In genomic region chr11:96404016-96404604, GRCm38 (mm10) we compare ENCODE assay signal across 14 mouse cellular contexts. TPM values are rescaled to one million over a fixed set of nuclear protein-coding genes. Genes with fewer than 3 reads are reported as not detected.
DNase-seq lines count a peak whose midpoint lies in the region; ATAC-seq and TF ChIP-seq lines count a peak whose summit lies in the region.
"Had no signal": no experiment of that assay in that cellular context is flagged by ENCODE, and none has a peak within 500 bp of the region (broad histone marks: within the 10 kb centered on the region; RNA-seq: fewer than 3 reads in every experiment).

No protein-coding gene starts in this region.

- H3K4me2 ChIP-seq in kidney, postnatal 0 days (ENCODE audit: low read length) = no peak overlapping the region
- H3K4me2 ChIP-seq in limb, embryonic 15.5 days = no peak overlapping the region
- H3K4me2 ChIP-seq: heart, embryonic 15.5 days had no signal

- H3K27ac ChIP-seq in kidney, postnatal 0 days = peak overlapping the region; percentile 42; the same call in 1 of the 2 replicates
- 0 out of 2 replicates have a peak overlapping the region, but pooled peaks have one; percentile 23 for H3K27ac ChIP-seq in limb, embryonic 15.5 days
- H3K27ac ChIP-seq in thymus, adult 2 months (ENCODE audit: control insufficient read depth, insufficient read depth, low read length) = no peak overlapping the region
- H3K27ac ChIP-seq: heart, embryonic 15.5 days had no signal

- no peaks in the 10 kb centered on the region for H3K9me3 ChIP-seq in kidney, postnatal 0 days (replicated peaks; ENCODE audit: low read length)
- H3K9me3 ChIP-seq in limb, embryonic 15.5 days = no peaks in the 10 kb centered on the region
- H3K9me3 ChIP-seq: heart, embryonic 15.5 days had no signal

- H3K4me3 ChIP-seq in kidney, postnatal 0 days (replicated peaks; ENCODE audit: low read depth, low read length) = no peak overlapping the region
- no peak overlapping the region for H3K4me3 ChIP-seq in limb, embryonic 15.5 days
- no peak overlapping the region for H3K4me3 ChIP-seq in thymus, adult 2 months (ENCODE audit: control insufficient read depth, insufficient read depth, low read length)
- H3K4me3 ChIP-seq: heart, embryonic 15.5 days had no signal

- no peak for TF ChIP-seq CTCF in kidney, postnatal 0 days (IDR thresholded peaks at IDR 0.05; ENCODE audit: low read depth)
- no peak for TF ChIP-seq CTCF in thymus, adult 2 months (IDR thresholded peaks at IDR 0.05; ENCODE audit: borderline replicate concordance, control insufficient read depth, extremely low read depth, insufficient read depth, low read length, poor library complexity)

- ATAC-seq in kidney, postnatal 0 days (replicated peaks; ENCODE audit: low FRiP score, low read depth) = no peak
- ATAC-seq in limb, embryonic 15.5 days (ENCODE audit: insufficient number of reproducible peaks, low FRiP score, low TSS enrichment, low read depth) = no peak
- ATAC-seq: forebrain, embryonic 16.5 days had no signal

- H3K9ac ChIP-seq in kidney, postnatal 0 days (ENCODE audit: low read depth, low read length) = no peak overlapping the region
- H3K9ac ChIP-seq in limb, embryonic 15.5 days = no peak overlapping the region
- H3K9ac ChIP-seq: heart, embryonic 15.5 days had no signal

- no peak for TF ChIP-seq POLR2A in thymus, adult 2 months (IDR thresholded peaks at IDR 0.05; ENCODE audit: control insufficient read depth, extremely low read depth, insufficient read depth, low read length, poor library complexity)

- no peaks in the 10 kb centered on the region for H3K27me3 ChIP-seq in kidney, postnatal 0 days (ENCODE audit: insufficient read depth, low read length)
- peaks cover 61% of the 10 kb centered on the region for H3K27me3 ChIP-seq in limb, embryonic 15.5 days
- H3K27me3 ChIP-seq in thymus, adult 2 months (ENCODE audit: control insufficient read depth, insufficient read depth, low read length) = no peaks in the 10 kb centered on the region; the same call in 1 of the 2 replicates

- peak; percentile 73 for DNase-seq in adrenal gland, adult 2 months
- no peak for DNase-seq in adrenal gland, adult 8-10 months
- peak; percentile 54 for DNase-seq in kidney, postnatal 0 days (ENCODE audit: low spot score)
- DNase-seq in kidney, adult 18-20 months = no peak
- peak; percentile 54 for DNase-seq in adrenal gland, postnatal 14 days
- no peak for DNase-seq in thymus, adult 2 months
- no peak for DNase-seq in layer of hippocampus, adult 9-10 months (ENCODE audit: low spot score)
- DNase-seq: spleen, adult 18-20 months had no signal

- H3K36me3 ChIP-seq in kidney, postnatal 0 days (ENCODE audit: insufficient read depth, low read length) = no peaks in the 10 kb centered on the region
- H3K36me3 ChIP-seq in limb, embryonic 15.5 days = no peaks in the 10 kb centered on the region
- no peaks in the 10 kb centered on the region for H3K36me3 ChIP-seq in thymus, adult 2 months (ENCODE audit: control insufficient read depth, insufficient read depth, low read length)
- H3K36me3 ChIP-seq: heart, embryonic 15.5 days had no signal

- 20% methylated on average over 10 of the region's 10 CpGs for WGBS in kidney, postnatal 0 days
- WGBS in limb, embryonic 15.5 days = 20% methylated on average over 10 of the region's 10 CpGs
- 41% methylated on average over 10 of the region's 10 CpGs for WGBS in thymus, adult 2 months

- peaks cover 39% of the 10 kb centered on the region for H3K4me1 ChIP-seq in kidney, postnatal 0 days (replicated peaks; ENCODE audit: insufficient read depth, low read length)
- H3K4me1 ChIP-seq in limb, embryonic 15.5 days = peaks cover 21% of the 10 kb centered on the region
- no peaks in the 10 kb centered on the region for H3K4me1 ChIP-seq in thymus, adult 2 months (replicated peaks; ENCODE audit: control insufficient read depth, insufficient read depth, low read length)

RNA-seq across cellular contexts. Expression of gene Hoxb1, which starts 38.6 kb away (rescaled TPM):
- not detected for total RNA-seq in adrenal gland, adult 2 months (2021)
- polyA plus RNA-seq in adrenal gland, adult 2 months (2012; rRNA removed) = not detected in 2 replicates
- total RNA-seq in adrenal gland, adult 8-10 months (2022) = not detected
- polyA plus RNA-seq in kidney, postnatal 0 days (2015; fragmentation: Nextera tagmentation; extraction: Ambion mirVana) = 0.13 and 0.37 TPM in 2 replicates
- not detected in 2 replicates for total RNA-seq in adrenal gland, postnatal 14 days (2021)
- 0.15 TPM in 1 of 2 replicates, not detected in the other for polyA plus RNA-seq in limb, embryonic 15.5 days (2015; fragmentation: Nextera tagmentation; extraction: Ambion mirVana)
- not detected in 2 replicates for polyA plus RNA-seq in thymus, adult 2 months (2012; rRNA removed)
- total RNA-seq: left cerebral cortex, adult 8-10 months; megakaryocyte, adult 5-6 weeks had no signal
- polyA plus RNA-seq: cortical plate, adult 2 months; forebrain, embryonic 16.5 days; heart, embryonic 15.5 days had no signal

RNA-seq across cellular contexts. Expression of gene Hoxb2, which starts 53.8 kb away (rescaled TPM):
- total RNA-seq in adrenal gland, adult 2 months (2021) = 10 to 100 TPM; 18.7 to 22.6 TPM
- polyA plus RNA-seq in adrenal gland, adult 2 months (2012; rRNA removed) = 69.6 and 86.1 TPM in 2 replicates
- total RNA-seq in adrenal gland, adult 8-10 months (2022) = 10 to 100 TPM; 20.8 to 27.5 (median 23.7) TPM
- polyA plus RNA-seq in kidney, postnatal 0 days (2015; fragmentation: Nextera tagmentation; extraction: Ambion mirVana) = 38.0 and 42.3 TPM in 2 replicates
- total RNA-seq in adrenal gland, postnatal 14 days (2021) = 18.0 and 19.3 TPM in 2 replicates
- 3.1 and 4.8 TPM in 2 replicates for polyA plus RNA-seq in limb, embryonic 15.5 days (2015; fragmentation: Nextera tagmentation; extraction: Ambion mirVana)
- polyA plus RNA-seq in thymus, adult 2 months (2012; rRNA removed) = 1.5 and 2.2 TPM in 2 replicates
- total RNA-seq: left cerebral cortex, adult 8-10 months; megakaryocyte, adult 5-6 weeks had no signal
- polyA plus RNA-seq: cortical plate, adult 2 months; forebrain, embryonic 16.5 days had no signal

Comparison
In these comparisons a context has a peak if more than half of its experiments do, and no peak if none do; other contexts are left out.
1. DNase-seq: peak in adrenal gland, adult 2 months (single experiment), kidney, postnatal 0 days (single experiment) and adrenal gland, postnatal 14 days (single experiment); none in adrenal gland, adult 8-10 months (single experiment), kidney, adult 18-20 months (single experiment), thymus, adult 2 months (single experiment) and layer of hippocampus, adult 9-10 months (single experiment).